Mouse (Mus musculus): Measurements from ENCODE around the gene Aoah.

The Aoah gene

DNA sequence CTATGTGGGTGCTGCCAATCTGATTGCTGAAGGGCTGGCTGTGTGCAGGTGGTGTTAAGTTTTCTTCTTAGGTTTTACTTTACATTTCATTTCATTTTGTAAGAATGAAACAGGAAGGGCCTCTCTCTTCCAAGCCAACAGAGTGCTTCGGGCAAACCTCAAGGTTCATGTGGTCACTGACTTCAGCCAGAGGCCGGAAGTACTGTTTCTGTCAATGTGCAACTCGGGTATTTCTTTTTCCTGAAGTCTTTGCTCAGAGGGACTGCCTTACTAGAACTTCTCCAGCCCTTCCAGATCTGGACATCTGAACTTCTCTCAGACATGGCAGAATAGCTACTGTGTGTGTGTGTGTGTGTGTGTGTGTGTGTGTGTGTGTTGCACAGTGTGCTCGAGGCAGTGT, at the start of gene Aoah:
TSS of gene Aoah (plus strand) at position 213 of the 400 bp plus-strand sequence.
- DNase-seq = no peak

DNA sequence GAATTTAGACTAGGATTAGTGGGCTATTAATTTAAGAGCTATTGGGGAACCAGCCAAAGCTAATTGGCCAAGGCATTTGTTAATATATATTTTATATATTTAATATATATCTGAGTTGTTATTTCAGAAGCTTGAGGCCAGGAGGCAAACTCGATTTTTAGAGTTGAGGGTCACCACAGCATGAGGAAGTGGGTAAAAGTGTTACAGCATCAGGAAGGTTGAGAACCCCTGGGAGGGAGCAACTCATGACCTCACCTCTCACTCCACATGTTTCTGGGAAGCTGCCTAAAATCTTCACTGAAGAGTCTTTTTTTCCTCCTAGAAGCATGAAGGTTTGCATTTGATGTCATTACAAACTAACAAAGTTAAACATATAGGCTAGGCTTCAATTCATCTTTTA, 39.1 kb upstream of the Aoah start:
- no peak for DNase-seq

DNA sequence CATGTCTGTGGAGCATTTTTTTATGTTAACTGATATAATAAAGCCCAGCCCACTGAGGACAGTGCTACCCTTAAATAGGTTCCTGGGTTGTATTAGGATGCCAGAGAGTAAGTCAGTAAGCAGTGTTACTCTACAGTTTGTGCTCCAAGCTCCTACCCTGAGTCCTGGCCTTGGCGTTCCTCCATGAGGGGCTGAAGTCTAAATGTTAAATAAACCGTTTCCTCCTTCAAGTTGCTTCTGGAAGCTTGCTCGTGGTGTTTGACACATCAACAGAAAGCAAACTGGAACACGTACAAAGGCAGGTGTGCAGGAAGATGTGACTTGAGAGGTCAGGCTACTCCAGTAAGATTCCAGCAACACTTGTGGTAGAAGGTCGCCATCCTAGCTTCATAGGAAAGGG, 10.3 kb upstream of the Aoah start:
- DNase-seq = no peak

DNA sequence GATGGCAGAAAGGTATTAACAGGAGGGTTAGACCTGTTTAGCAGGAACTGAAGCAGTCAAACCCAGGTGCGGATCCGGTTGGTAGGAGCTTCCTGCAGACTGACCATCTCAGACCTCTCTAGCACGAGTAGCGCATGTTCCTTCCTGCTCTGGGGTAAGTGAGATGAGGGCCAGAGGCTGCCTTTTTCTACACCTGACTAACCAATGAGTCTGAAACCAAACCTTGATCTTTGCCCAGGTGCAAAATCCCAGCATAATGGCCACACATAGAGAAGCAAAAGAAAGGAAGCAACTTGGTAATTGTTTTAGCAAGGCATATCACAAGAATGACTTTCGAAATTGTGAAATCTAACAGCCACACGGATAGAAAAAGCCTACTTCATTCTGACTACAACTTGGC, 9.9 kb upstream of the Aoah start:
- DNase-seq = no peak

DNA sequence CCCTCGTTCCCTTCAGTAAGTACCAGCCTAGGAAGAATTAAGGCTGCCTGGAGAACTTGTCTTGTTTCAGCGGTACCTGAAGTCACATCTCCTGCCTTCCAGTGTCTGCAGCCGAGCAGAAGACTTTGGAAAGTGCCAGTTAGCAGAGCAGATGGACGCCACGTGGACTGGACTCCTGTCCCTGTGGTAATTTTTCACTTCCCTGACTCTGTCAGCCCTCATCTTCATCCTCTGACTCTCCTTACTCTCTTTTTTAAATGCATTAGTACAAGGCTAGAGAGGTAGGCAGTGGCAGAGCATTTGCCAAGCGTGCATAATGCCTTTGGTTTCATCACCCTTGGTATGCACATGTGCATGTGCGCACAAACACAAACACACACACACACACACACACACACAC, 8.0 kb upstream of the Aoah start:
- DNase-seq = no peak

DNA sequence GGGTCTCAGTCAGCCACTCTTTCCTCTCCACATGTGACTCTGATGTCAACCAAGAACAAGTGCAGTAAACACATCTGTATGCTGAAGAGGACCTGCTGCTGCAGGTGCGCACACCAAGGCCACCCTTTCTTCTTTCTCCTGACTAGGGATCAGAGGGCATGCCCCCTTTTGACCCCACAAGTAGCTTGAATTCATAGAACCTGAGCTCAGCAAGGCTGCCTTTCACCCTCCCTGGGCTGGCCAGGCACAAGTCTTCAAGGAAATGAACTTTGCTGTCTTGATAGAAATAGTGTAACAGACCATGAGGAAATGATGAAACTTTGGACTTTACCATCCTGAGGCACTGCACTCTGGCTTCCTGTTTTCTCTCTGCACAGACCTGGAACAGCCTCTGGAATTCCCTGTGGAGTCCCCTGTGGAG, 7.1 kb upstream of the Aoah start:
- no peak for DNase-seq

DNA sequence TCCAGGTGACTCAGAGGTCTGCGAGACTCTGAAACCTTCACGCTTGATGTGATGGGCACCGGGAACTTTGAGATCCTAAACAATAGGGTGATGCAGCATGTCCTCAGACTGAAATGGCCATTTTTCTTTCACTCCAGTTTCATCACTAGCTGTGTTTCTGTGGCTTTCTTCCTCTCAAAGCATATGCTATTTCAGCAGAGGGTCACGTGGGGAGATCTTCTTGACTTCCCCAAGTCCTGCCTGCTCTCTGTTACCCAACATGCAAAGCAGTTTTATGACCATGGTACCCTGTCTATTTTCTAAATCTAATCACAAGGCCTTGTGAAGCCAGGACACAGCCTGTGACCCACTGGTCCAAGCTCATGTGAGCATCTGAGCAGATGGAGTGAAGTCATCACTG, 6.0 kb upstream of the Aoah start:
- no peak for DNase-seq

DNA sequence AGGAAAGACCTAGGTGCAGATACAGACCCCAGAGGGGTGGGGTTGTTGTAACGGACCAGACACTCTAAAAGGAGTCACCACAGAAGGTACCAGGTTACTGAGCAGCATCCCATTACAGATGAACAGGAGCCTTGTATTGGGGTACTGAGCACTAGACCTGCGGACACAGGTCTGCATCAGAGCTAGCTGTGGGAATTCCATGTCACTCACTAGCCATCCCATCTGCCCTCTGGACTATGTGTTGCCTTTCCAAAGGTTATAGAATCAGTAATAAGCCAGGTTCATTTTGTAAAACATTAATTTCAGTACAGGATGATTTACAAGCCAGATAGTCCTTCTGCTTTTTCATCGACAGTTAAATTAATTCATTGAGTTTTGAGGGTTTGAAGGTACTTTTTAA, 2.7 kb downstream of the Aoah start:
- DNase-seq = no peak

DNA sequence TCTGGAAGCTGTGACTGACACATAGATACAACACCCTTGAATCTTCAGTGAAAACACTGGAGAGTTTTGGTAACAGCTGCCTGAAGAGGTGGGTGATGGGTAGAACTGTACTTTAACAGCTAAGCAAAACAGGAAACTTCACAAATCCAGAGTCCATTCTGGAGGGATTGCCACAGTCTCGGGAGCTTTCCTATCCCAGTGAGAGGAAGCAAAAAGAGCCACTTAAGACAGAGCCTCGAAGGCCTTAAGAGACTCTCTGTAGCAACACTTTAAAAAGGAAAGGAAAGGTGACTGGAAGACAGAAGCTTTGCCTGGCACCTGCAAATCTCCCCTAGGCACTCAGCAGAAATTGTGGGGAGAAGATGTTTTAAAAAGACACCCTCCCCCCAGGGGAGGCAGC, 4.6 kb downstream of the Aoah start:
- DNase-seq = no peak

DNA sequence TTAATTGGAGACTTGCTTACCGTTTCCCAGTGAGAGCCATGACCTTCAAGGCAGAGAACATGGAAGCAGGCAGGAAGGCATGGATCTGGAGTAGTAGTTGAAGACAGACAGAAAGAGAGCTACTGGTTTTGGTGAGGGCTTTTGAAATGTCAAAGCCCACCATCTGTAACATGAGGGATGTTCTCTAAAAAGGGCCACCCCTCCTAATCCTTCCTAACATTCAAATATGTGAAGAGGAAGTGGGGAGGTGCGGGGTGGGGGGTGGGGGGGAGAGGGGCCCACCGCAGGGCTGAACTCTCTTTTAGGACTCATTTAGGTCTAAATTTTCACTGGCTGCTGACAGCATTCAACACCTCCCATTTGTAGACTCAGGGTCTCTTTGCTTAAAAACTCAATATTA, 5.9 kb downstream of the Aoah start:
- no peak for DNase-seq

DNA sequence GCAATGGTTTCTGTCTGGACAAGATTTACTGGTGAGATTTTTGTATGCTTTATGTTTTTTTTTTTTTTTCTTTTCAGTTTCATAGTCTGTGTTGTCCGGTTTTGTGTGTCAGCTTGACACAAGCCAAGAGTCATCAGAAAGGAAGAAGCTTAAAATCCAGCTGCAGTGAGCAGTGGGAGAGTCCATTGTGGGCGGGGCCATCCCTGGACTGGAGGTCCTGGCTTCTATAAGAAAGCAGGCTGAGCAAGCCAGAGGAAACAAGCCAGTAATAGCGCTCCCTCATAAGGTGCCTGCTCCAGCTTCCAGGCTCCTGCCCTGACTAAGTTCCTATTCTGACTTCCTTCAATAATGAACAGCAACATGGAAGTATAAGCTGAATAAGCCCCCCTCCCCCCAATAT, 6.7 kb downstream of the Aoah start:
- DNase-seq = no peak

DNA sequence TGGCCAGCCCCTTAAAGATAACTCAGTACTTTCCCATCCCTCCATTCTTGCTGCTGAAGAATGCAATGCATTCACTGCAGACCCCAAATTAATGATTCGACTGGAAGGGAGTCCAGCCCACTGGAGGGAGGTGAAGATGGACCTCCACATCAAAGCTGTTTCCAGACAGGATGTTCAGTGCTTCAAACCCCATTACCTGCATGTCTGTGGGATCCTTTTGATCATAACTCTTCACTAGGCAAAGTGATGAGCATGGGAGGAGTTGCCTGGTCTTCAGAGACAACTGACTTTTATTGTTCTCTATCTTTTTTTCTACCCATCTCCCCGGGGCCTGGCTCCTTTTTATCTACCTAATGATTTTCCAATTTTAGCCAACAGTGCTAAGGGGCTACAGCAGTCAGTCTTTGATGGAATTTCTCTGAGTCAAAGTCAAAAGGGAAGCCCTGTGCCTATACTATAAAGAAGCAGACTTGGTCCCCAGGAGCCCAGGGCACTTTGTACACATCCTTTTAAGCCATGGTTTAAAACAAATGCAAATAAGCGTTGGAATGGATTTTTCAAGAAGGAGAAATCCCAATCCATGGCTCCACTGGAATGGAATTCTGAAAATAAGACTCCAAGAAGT, 18.0 kb downstream of the Aoah start:
- no peak for DNase-seq

DNA sequence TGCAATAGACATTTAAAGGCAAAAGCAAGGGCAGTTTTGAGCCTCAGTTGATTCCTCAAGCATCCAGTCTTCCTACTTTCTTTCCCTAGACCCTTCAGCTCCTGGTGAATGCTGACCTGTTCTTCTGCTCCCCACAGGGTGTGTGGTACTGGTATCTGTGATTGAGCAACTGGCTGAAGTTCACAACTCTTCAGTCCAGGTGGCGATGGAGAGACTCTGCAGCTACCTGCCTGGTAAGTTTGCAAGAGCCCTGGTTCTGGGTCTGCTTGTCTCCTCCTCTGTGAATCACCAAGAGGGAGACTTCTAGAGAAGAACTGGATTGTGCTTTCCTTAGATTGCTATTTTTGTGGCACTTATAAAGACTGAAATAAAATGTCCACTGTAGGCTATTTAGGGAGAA, 22.5 kb downstream of the Aoah start:
- no peak for DNase-seq

DNA sequence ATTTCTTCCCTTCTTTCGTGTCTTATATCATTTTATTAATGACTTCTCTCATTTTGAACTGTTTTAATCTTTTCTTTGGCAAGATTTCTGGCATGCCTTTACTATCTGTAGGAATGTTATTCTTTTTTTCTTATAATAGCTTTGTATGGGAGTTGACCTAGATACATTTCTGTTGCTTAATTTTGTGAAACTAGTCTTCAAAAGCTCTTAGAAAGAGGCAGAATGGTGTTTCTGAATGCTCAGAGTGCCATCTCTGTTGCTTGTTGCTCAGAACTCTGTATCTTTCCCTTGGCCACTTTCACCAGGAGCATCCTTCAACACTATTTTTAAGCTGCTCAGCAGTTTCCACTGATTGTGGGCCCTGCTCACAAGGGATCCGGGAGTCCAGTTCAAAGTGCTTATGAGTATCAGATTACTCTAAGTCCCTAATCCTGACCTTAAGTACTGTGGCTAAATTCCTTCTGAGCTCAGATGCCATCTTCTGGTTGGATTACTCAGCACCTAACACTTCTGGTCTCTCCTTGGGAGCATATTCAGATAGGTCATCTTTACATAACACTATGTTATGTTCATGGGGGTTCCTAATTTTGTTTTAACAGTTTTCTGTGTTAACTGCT, 26.9 kb downstream of the Aoah start:
- no peak for DNase-seq

DNA sequence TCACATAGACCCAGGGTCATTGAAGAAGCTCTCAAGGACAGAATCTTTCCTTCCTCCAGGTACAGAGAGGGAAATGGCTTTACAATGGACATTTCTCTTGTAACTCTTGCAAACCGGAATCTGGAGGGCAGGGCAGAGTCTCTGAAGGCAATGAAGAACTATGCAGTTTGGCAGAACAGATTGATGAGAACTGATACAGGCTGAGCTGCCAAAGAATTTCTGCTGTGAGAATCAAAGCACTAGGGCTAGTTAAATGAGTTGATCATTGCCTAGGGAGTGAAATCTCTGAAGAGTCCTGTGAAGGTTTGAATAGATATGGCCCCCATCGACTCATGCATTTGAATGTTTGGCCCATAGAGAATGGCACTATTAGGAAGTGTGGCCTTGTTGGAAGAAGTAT, 34.8 kb downstream of the Aoah start:
- DNase-seq = no peak

DNA sequence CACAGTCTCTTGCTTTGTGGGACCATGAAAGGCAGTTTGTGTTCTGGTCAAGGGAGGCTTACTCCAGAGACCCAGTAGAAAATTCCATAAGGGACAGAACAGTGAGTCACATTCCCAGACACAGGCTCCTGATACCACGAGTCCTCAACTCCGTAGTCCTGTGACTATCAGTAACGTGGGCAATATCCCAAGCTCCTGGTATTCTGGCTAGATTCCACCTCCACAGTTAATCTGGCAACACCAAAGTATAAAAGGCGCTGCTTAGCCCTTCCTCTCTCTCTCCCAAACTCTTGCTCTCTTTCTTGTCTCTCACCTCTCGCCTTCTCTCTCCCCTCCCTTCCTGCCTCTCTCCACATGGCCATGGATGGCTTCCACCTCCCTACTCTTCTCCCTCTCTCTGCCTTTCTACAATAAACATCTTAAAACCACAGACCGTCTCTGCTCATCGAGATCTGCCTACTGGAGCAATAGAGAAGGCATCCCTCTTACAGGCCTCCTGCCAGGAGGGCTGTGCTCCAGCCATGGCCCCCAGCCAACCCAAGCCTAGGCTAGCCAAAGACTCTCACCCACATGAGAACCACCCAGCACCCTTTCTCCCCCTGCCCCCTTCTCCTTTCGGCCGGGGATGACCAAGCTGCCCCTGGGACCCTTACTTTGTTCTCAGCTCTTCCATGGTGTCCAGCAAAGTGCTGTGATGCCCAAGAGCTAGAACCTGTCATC, 35.4 kb downstream of the Aoah start:
- no peak for DNase-seq

DNA sequence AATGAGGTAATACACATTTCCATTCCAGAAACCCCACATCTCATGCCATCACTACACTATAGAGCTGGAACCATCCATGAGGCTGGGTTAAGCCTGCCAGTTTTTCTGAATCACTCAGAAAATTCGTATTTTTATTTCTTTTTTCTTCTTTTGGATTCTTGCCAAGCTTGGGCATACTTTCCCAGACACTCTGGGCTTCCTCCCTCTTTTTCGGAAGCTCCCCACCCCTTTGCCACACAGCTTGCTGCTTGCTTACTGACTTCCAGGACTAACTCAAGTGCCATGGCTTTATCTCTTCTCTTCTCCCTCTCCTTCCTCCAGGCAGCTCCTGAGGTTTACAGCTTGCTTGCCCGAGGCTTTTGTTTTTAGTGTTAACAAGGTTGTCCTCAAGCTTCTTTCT, 62.0 kb downstream of the Aoah start:
- no peak for DNase-seq

DNA sequence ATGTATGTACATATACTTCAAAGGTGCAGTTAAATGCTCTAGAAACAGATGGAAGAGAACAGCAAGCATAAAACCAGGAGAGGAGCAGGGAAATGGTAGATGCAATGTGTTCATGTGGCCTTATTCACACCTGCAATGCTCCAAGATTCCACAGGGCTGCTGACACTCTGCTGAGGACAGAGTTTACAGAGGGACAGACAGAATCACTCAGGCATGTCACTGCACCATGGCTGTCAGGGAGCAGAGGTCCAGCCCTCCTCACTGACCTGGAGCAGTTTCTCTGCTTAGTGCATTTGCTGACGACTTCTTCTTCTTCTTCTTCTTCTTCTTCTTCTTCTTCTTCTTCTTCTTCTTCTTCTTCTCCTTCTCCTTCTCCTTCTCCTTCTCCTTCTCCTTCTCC, 105.5 kb downstream of the Aoah start:
- no peak for DNase-seq

DNA sequence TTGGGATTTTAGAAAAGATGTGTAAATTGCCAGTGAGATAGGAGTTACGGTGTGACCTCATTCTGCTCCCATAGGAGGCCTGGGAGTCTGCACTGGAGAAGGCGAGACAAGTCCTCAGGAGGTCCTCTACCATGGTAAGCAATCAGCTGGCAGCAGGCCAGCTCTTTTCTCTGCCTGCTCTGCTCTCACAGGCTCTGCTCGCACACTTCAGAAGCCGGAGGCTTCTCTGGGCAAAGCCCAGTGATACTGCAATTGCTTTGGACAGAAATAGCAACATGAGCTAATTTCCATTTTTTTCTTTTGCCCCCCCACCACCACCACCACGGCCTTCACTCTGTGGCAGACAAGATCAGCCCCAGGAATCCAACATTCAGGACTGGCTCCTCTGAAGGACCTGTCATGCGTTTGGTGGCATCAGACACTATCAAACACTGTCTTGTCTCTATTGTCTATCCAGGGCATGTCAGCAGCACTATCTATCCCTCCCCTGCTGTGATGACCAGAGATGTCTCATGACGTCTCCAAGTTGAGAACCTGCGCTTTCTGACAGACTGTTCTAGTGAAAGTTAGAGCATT, 106.6 kb downstream of the Aoah start:
- no peak for DNase-seq

DNA sequence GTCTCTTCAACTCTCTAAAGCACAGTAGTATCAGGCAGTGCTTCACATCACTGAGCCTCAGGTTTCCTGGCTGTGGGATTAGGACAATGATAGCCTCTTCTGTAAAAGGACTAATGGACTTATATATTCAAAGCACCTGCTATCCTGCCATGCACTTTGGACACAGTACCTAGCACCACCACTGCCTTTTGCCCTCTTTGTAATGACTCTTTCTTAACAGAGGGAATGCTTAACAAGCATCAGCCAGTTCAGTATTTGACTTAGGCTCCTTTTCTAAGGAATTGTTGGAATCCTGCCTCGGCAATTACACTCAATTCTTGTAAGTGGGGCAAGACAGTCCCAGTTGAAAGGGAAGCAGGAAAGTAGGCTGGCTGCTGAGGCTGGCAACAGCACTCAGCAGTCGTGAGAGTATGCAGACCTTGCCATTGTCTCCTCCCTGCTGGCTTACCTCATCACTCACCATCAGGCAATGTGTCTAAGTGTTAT, 107.1 kb downstream of the Aoah start:
- no peak for DNase-seq

DNA sequence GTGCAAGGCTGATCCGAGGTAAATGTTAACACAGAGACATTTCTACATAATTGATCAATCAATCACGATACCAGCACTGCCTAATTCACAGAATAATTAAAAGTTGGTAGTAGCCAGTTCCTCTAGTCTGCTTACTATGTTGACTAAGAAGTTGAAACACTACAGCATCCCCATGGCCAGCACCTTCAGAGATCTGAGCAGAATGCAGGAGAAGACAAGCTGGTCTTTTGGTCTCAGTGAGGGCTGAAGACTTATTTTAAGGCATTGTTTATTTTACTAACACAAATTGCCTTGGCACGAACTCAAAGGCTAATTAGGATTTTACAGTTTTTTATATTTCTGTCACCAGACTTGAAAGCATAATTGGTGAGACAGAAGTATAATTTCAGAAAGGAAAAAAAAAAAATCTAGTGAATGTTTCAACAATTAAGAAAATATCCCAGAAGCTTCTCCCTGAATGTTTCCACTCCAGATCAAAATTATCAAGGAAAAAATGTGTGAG, 107.8 kb downstream of the Aoah start:
- no peak for DNase-seq

DNA sequence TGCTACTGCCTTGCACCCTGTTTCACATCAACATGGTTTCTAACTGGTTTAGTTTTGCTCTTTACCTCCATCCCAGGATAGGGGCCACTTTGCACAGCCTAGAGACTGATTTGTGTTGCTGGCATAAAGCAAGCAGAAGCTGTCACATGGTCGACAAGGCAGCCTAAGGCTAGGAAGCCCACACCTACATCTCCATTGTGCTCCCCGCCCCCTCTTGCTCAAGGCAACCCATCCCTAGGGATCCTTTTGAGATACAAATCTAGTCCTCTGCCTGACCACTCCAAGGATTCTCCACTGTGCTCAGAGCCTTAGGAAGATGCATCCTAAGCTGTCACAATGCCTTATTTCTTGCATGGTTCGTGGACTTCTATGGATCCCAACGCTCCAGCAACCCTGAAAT, 110.2 kb downstream of the Aoah start:
- no peak for DNase-seq

DNA sequence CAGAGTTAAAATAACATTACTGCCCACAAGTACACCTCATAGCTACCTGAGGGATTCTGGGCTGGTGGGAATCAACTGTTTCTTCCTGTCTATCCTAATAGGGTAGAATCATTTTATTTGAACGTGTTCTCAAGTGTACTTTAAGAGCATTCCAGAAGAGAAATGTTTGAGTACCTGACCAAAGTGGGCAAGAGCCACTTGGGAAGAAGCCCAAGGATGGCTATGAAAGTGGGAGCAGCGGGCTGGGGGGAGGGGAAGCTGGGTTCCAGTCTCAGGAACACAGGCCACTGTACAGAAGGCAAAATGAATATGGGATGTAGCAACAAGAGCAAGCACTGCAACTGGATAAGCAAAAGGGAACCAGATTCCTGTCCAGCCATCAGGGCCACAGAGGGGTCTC, 111.3 kb downstream of the Aoah start:
- DNase-seq = no peak

Data from thymus, adult 18-20 months (tissue).